Comparison of ENCODE assay signal across 9 mouse cellular contexts in genomic region chr4:140674345-140674926, GRCm38 (mm10). TPM values are rescaled to one million over a fixed set of nuclear protein-coding genes. Genes with fewer than 3 reads are reported as not detected.
DNase-seq lines count a peak whose midpoint lies in the region; ATAC-seq and TF ChIP-seq lines count a peak whose summit lies in the region.
"Had no signal": no experiment of that assay in that cellular context is flagged by ENCODE, and none has a peak within 500 bp of the region (broad histone marks: within the 10 kb centered on the region; RNA-seq: fewer than 3 reads in every experiment).

No protein-coding gene starts in this region.

- 0 out of 2 replicates have a peak overlapping the region, but pooled peaks have one; percentile 0 for H3K27ac ChIP-seq in ES-E14 (ENCODE audit: insufficient read depth, low read depth, low read length, poor library complexity, severe bottlenecking)
- H3K27ac ChIP-seq in forebrain, embryonic 12.5 days: no peak overlapping the region
- H3K27ac ChIP-seq: limb, embryonic 15.5 days had no signal

- H3K4me3 ChIP-seq in ES-E14 (ENCODE audit: insufficient read depth in 1 of 2, low read depth in 1 of 2, low read length in 2 of 2, poor library complexity in 1 of 2, severe bottlenecking in 1 of 2): no peak overlapping the region
- H3K4me3 ChIP-seq in forebrain, embryonic 12.5 days (replicated peaks): no peak overlapping the region
- H3K4me3 ChIP-seq: limb, embryonic 15.5 days had no signal

- in situ Hi-C loops in ES-E14 (cut with MboI; ENCODE audit: low sequenced_read_pairs in 2 of 2, unreplicated experiment in 2 of 2): loop anchor here in 1 of 2 experiments (10.0 kb wide), 1 partner anchor 80 kb away; no protein-coding TSS in a partner anchor

- intact Hi-C loops in heart, postnatal 25 days (cut with DNase I): loop anchor here (1.0 to 10.0 kb wide), 3 partner anchors 82 to 420 kb away; no protein-coding TSS in a partner anchor

- no peak overlapping the region for H3K9ac ChIP-seq in ES-E14 (ENCODE audit: insufficient read depth, low read depth, low read length, poor library complexity, severe bottlenecking)
- H3K9ac ChIP-seq in forebrain, embryonic 12.5 days: no peak overlapping the region
- H3K9ac ChIP-seq: limb, embryonic 15.5 days had no signal

- 34% methylated on average over 12 of the region's 13 CpGs for WGBS in forebrain, embryonic 12.5 days

- peak; percentile 41; the same call in 1 of the 2 replicates for ATAC-seq in forebrain, embryonic 12.5 days (ENCODE audit: low FRiP score)

- H3K4me2 ChIP-seq in forebrain, embryonic 12.5 days: no peak overlapping the region
- H3K4me2 ChIP-seq: limb, embryonic 15.5 days had no signal

- no peaks in the 10 kb centered on the region for H3K4me1 ChIP-seq in ES-E14 (ENCODE audit: control insufficient read depth in 2 of 2, insufficient read depth in 2 of 2, low read length in 2 of 2, poor library complexity in 1 of 2)
- H3K4me1 ChIP-seq in forebrain, embryonic 12.5 days: 0 out of 2 replicates have a peak, but pooled peaks cover 3% of the 10 kb centered on the region

- 0 out of 2 replicates have a peak, but pooled peaks cover 3% of the 10 kb centered on the region for H3K27me3 ChIP-seq in forebrain, embryonic 12.5 days
- H3K27me3 ChIP-seq: limb, embryonic 15.5 days had no signal

- peak; percentile 90 for DNase-seq in ES-E14 (ENCODE audit: low read depth, low spot score)
- peak; percentile 18 for DNase-seq in brain, embryonic 18.5 days (ENCODE audit: low read depth, low spot score)
- peak; percentile 48 for DNase-seq in heart, postnatal 25 days (ENCODE audit: low spot score)
- peak; percentile 85 to 88 for DNase-seq in layer of hippocampus, postnatal 10 days (ENCODE audit: low spot score in 2 of 2)
- peak; percentile 92 for DNase-seq in lung, postnatal 14 days
- DNase-seq in right cerebral cortex, adult 18-20 months: peak; percentile 64
- DNase-seq in urinary bladder, adult 18-20 months (ENCODE audit: low spot score in 2 of 2): peak; percentile 77 to 81

- no peaks in the 10 kb centered on the region for H3K9me3 ChIP-seq in ES-E14 (ENCODE audit: control insufficient read depth, insufficient read depth, low read depth, low read length)
- H3K9me3 ChIP-seq in forebrain, embryonic 12.5 days: no peaks in the 10 kb centered on the region
- H3K9me3 ChIP-seq: limb, embryonic 15.5 days had no signal

- H3K36me3 ChIP-seq in ES-E14 (ENCODE audit: control insufficient read depth, insufficient read depth, low read length, poor library complexity, severe bottlenecking): no peaks in the 10 kb centered on the region
- H3K36me3 ChIP-seq in forebrain, embryonic 12.5 days (replicated peaks): no peaks in the 10 kb centered on the region
- H3K36me3 ChIP-seq: limb, embryonic 15.5 days had no signal

TF ChIP-seq in ES-E14, 5 proteins besides CTCF, POLR2A, EP300 and RAD21:
- TF ChIP-seq MAFK (IDR thresholded peaks at IDR 0.05; ENCODE audit: insufficient read depth, low read depth, low read length) (no peak), ZC3H11A (IDR thresholded peaks at IDR 0.05; ENCODE audit: borderline replicate concordance, low read depth, low read length) (peak; percentile 88; the same call in 1 of the 2 replicates), ZNF384 (IDR thresholded peaks at IDR 0.05; ENCODE audit: low read depth, low read length) (peak; percentile 95)
TF ChIP-seq in ES-E14: peak in this region for 2.

RNA-seq across cellular contexts. Expression of gene Arhgef10l, which starts 8.6 kb away (rescaled TPM):
- 14.8 and 20.0 TPM in 2 replicates for total RNA-seq in ES-E14 (2012; rRNA removed)
- 26.1 and 31.1 TPM in 2 replicates for polyA plus RNA-seq in forebrain, embryonic 12.5 days (2016; fragmentation: Nextera tagmentation; extraction: Ambion mirVana)
- 10 to 100 TPM; 62.4 to 63.9 TPM for total RNA-seq in heart, postnatal 25 days (2021)
- 10 to 100 TPM; 45.5 to 60.7 TPM for total RNA-seq in layer of hippocampus, postnatal 10 days (2021)

RNA-seq across cellular contexts. Expression of gene Rcc2, which starts 25.9 kb away (rescaled TPM):
- total RNA-seq in ES-E14 (2012; rRNA removed): 250 and 322 TPM in 2 replicates
- 45.9 and 81.3 TPM in 2 replicates for polyA plus RNA-seq in forebrain, embryonic 12.5 days (2016; fragmentation: Nextera tagmentation; extraction: Ambion mirVana)
- 10 to 100 TPM; 15.0 to 15.3 TPM for total RNA-seq in heart, postnatal 25 days (2021)
- 10 to 100 TPM; 64.7 to 68.5 TPM for total RNA-seq in layer of hippocampus, postnatal 10 days (2021)

Comparison
In these comparisons a context has a peak if more than half of its experiments do, and no peak if none do; other contexts are left out.
1. DNase-seq: peak in every context shown above with its lines; median percentile 92 in lung, postnatal 14 days; 90 in ES-E14; 86 in layer of hippocampus, postnatal 10 days; 79 in urinary bladder, adult 18-20 months; 64 in right cerebral cortex, adult 18-20 months; 48 in heart, postnatal 25 days; 18 in brain, embryonic 18.5 days.
2. RNA of gene Rcc2, which starts 25.9 kb away (total RNA-seq): 250 to 322 TPM in ES-E14 and 64.7 to 68.5 TPM in layer of hippocampus, postnatal 10 days; 15.0 to 15.3 TPM in heart, postnatal 25 days; every median in the first group is over 4 times any median in the second.